Mouse (Mus musculus): ENCODE data around the gene Pid1.

DNA sequence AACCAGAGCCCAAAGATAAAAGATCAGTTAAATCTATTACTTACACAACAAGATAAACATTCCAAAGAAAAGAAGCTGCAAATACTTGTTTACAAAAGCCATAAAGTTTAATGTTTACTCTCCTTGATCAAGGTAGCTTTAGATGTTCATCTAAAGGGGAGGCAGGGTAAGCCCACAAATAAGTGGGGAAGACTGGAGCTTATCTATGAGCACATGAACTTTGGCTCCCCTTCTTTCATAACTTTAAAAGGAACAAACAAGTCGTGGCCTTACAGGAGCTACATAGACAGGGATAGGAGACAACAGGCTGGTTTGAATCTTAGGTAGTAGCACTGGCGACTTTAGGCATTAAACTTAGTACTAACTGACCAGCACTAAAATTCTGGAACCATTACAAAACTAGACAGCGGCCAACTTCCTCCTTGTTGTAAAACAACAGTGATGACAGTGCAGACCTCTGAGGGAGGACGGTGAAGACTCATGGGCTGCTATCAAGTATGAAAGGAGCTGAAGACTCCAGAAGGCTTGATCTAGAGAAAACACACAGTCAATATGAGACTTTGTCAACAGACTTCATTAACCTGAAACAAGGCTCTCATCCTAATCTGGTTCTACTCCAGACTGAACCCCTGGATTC lies 122.7 kb downstream of the Pid1 start:
- no peak for TF ChIP-seq CTCF (IDR thresholded peaks at IDR 0.05; ENCODE audit: extremely low read depth, insufficient read length, insufficient replicate concordance, low read depth, low read length)
- TF ChIP-seq POLR2A (IDR thresholded peaks at IDR 0.05; ENCODE audit: low read depth, low read length), result no peak

Data from small intestine, adult 2 months (tissue).